Mouse (Mus musculus) CD4-positive helper T cell, adult 2 months (primary cell): Measurements from ENCODE around the gene Chmp2b.

Source experiments
- DNase-seq: peaks from one replicate; pipeline ENCODE4 v3.0.0-alpha.2; 2012; ENCODE audit warnings: low read depth, missing footprints, low spot score

Gene Chmp2b

DNA sequence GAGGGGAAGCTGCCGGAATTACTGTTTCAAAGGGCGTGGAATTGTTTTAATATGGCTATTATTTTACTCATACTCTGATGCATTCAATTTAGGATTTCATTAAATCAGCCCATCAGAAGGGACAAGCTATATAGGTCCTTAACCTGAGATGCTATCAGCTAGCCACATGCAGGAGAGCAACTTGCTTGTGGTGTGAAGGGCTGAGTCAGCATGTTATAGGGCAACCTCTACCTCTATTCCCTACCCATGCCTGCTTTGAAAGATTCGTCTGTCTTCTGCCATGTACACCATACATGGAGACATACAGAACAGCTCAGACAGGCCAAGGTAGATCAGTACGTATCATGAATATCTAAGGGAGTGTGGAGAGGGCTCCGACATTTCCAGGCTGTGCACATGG is 35.8 kb downstream of the Chmp2b start:
- DNase-seq = no peak

- no peak for DNase-seq
Observed at GRCm38 (mm10) chr16:65526004-65526403, 36.5 kb downstream of the Chmp2b start.

DNA sequence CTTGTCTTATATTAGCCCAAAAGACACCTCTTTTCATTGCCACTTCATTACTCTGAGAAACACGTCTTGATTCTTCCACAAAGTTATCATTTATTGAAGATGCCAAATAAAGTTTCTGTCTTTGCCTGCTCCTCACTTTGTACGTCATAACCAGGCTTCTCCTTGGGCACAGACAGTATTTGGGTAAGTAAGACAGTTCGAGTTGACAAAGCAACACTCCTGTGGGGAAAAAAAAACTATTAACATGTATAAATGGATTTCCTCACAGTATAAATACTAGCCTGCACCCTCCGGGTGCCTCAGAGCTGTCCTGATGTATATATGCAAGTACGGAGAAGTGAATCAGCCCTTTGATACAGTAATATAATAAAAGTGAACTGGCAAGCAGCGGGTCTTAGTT is 42.3 kb downstream of the Chmp2b start, which contains the start of gene Pou1f1:
Gene Pou1f1 (plus strand): TSS at position 301 of the 400 bp plus-strand sequence.
- no peak for DNase-seq

GRCm38 (mm10) chr16:65514223-65514622 is 48.3 kb downstream of the Chmp2b start:
- no peak for DNase-seq

- peak; percentile 11 for DNase-seq
Observed at GRCm38 (mm10) chr16:65497049-65497448, 65.5 kb downstream of the Chmp2b start.

GRCm38 (mm10) chr16:65496030-65496429 is 66.5 kb downstream of the Chmp2b start:
- no peak for DNase-seq
